Mouse (Mus musculus): ENCODE results near the gene Zfp189. TPM values are rescaled to one million over a fixed set of nuclear protein-coding genes. Genes with fewer than 3 reads are reported as not detected.

Zfp189 gene
- total RNA-seq (2023): 1 to 10 TPM; 1.4 to 1.5 TPM

GRCm38 (mm10) chr4:49520572-49521340 lies at the start of gene Zfp189, which contains the start of gene Mrpl50:
Gene Zfp189 (plus strand): TSS chr4:49521176.
Gene Mrpl50 (minus strand): TSS chr4:49521093.

DNA sequence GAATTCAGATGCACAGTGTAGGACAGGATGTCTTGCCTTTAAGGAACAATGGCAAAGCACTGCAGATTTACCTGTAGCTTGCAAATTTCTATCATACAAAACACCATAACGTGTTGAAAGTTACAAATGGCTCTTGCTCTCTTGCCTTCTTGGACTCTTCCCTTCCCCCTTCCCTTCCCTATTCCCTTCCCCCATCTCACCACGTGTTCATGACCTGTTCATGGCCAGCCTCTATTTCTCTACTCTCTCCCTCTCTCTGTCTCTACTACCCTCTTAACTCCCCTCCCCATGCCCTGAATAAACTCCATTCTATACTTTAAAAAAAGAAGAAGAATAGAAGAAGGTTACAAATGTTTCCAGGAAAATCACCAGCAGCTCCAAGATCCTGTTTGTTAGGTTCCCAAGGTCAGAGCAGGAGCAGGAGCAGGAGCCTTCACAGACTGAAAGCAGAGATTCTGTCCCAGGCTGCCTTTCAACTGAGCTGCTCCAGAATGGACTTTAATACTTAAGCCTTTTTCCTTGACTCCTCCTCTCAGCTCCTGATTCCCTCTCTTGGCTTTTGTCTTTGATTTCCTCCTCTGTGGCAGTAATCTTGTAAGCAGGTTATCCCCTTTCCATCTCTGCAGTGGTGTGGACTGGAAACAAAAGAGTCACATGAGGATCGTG lies 47.4 kb upstream of the Zfp189 start, which contains the start of gene Acnat1:
Gene Acnat1 (minus strand): TSS at position 478 of the 666 bp plus-strand sequence.

DNA sequence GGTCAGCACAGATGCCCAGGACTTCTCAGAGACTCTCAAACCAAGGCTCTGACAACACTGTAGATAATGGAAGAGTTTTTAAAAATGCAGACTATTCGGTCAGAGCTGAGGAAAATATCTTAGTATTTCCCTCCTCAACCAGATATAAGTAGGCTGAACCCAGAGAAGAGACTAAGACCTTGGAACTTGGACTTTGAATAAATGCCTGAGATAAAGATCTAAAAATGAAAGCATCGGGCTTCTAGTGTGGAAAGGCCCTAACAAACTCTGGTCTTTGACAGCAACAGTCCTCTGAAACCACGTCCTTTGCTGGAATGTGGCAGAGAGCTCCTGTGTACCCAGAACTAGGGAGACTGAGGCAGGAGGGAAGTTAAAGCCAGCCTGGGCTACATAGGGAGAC lies 14.6 kb upstream of the Zfp189 start, which contains the start of gene Baat:
Gene Baat (minus strand): TSS at position 172 of the 400 bp plus-strand sequence.

DNA sequence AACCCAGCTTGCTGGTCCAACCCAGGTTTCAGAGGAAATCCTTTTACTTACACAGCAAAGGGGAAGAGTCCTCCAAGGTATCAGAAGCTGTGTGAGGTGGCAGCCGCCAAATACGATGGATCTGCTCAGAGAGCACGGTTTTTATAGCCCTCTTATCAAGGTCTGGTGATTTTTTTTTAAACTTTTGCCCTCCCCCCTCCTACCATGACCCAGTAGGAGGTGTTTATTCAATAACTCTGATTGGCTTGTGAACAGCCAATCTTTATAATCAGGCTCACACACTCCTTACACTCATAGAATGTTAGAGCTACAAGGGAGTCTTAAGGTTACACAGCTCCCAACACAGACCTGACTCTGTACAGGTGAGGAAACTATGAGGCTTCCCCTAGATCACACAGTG lies 28.4 kb downstream of the Zfp189 start, which contains the start of gene Aldob:
Gene Aldob (minus strand): TSS at position 164 of the 400 bp plus-strand sequence.

Other genes starting within 250 kb of the Zfp189 start
- not detected for gene Acnat2, start 113.0 kb upstream of the Zfp189 start, total RNA-seq (2023)
- gene Acnat1, start 47.3 kb upstream of the Zfp189 start, total RNA-seq (2023): not detected
- not detected for gene Baat, start 14.6 kb upstream of the Zfp189 start, total RNA-seq (2023)
- gene Mrpl50, start 83 bp upstream of the Zfp189 start, total RNA-seq (2023): 1 to 10 TPM; 6.5 to 6.9 TPM
- gene Aldob, start 28.4 kb downstream of the Zfp189 start, total RNA-seq (2023): not detected
- gene Tmem246, start 76.7 kb downstream of the Zfp189 start, total RNA-seq (2023): under 1 TPM in 1 of 2 experiments, not detected in 1; 0.71 TPM
- gene Rnf20, start 110.8 kb downstream of the Zfp189 start, total RNA-seq (2023): 100 to 1,000 TPM; 104 to 108 TPM
- gene Ppp3r2, start 160.8 kb downstream of the Zfp189 start, total RNA-seq (2023): not detected

All from neutrophil, adult 59 days (primary cell).